ENCODE assay signal across 14 mouse cellular contexts in the genomic region with DNA sequence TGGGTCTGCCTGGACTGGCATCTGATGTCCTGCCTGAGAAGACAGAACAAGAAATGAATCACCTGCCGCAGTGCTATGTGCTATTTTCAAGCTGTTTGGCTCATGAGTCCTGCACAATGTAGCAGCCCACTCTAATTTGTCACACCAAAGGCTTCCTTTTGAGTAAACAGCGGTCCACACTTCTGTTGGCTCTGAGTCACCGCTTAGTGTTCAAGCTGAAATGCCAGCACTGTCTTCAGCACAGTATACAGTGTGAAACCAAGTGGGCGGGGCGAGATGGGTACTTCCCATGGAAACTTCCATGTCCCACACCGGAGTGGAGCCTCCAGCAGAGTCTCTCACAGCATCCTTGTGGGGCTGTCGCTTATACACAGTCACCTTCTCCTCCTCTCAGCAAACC.
DNase-seq lines count a peak whose midpoint lies in the region; TF ChIP-seq lines count a peak whose summit lies in the region.
"Had no signal": no experiment of that assay in that cellular context is flagged by ENCODE, and none has a peak within 500 bp of the region (broad histone marks: within the 10 kb centered on the region; RNA-seq: fewer than 3 reads in every experiment).

No protein-coding gene starts in this region.

- no peak for TF ChIP-seq CTCF in C2C12 (IDR thresholded peaks at IDR 0.05; ENCODE audit: control insufficient read depth, insufficient read depth, insufficient read length)
- TF ChIP-seq CTCF in olfactory bulb, adult 2 months (IDR thresholded peaks at IDR 0.05; ENCODE audit: insufficient read depth, low read depth, low read length), result no peak

- no peaks in the 10 kb centered on the region for H3K79me2 ChIP-seq in C2C12 (ENCODE audit: control insufficient read depth, insufficient read depth)

- 0 out of 2 replicates have a peak overlapping the region, but pooled peaks have one; percentile 63 for H3K27ac ChIP-seq in olfactory bulb, adult 2 months (ENCODE audit: insufficient read depth, low read depth, low read length)
- H3K27ac ChIP-seq: liver, embryonic 14.5 days had no signal

- H3K79me3 ChIP-seq in C2C12 (ENCODE audit: low read depth), result no peaks in the 10 kb centered on the region

- 42% methylated on average over 7 of the region's 7 CpGs for whole genome bisulfite sequencing in olfactory bulb, adult 2 months

- H3K27me3 ChIP-seq in C2C12 (ENCODE audit: control insufficient read depth, insufficient read depth, insufficient read length), result no peaks in the 10 kb centered on the region

- H3K36me3 ChIP-seq in C2C12 (ENCODE audit: control insufficient read depth, insufficient read depth), result no peaks in the 10 kb centered on the region

- DNase-seq in NIH3T3 (ENCODE audit: low read depth), result peak; percentile 64
- peak; percentile 67 to 69 for DNase-seq in layer of hippocampus, adult 8-10 months (ENCODE audit: low spot score in 2 of 2)
- no peak for DNase-seq in kidney, adult 11 months
- no peak for DNase-seq in spleen, adult 18-20 months
- no peak for DNase-seq in adrenal gland, adult (ENCODE audit: inconsistent age in 2 of 2, low spot score in 1 of 2)
- DNase-seq: adrenal gland, postnatal 10 days; cerebellum, adult 11-12 months; gastrocnemius, postnatal 36 days; heart, postnatal 10 days; retina, postnatal 1 day; thymus, adult 18-20 months had no signal

- H3K4me1 ChIP-seq in olfactory bulb, adult 2 months (ENCODE audit: control insufficient read depth, insufficient read depth, low read length), result peaks cover 7% of the 10 kb centered on the region

- no peak overlapping the region for H3ac ChIP-seq in C2C12 (ENCODE audit: control insufficient read depth, insufficient read length, low read depth)

- H3K4me3 ChIP-seq in C2C12 (ENCODE audit: insufficient read depth, poor library complexity, severe bottlenecking), result no peak overlapping the region
- H3K4me3 ChIP-seq in olfactory bulb, adult 2 months (ENCODE audit: insufficient read depth, low read depth, low read length), result no peak overlapping the region

- no peak for TF ChIP-seq POLR2A in olfactory bulb, adult 2 months (IDR thresholded peaks at IDR 0.05; ENCODE audit: insufficient read depth, low read depth, low read length)

TF ChIP-seq in C2C12, 6 proteins besides CTCF, POLR2A, EP300 and RAD21:
- TF ChIP-seq MYOD1 (IDR thresholded peaks at IDR 0.05; ENCODE audit: control insufficient read depth, insufficient read length, low read depth) (peak; percentile 6), FOSL1 (IDR thresholded peaks at IDR 0.05; ENCODE audit: insufficient read depth, low read length, poor library complexity, severe bottlenecking) (peak; percentile 40), USF1 (IDR thresholded peaks at IDR 0.05; ENCODE audit: low read depth) (no peak), CEBPB (IDR thresholded peaks at IDR 0.05; ENCODE audit: low read depth) (no peak), MYOG (IDR thresholded peaks at IDR 0.05; ENCODE audit: control insufficient read depth, extremely low read depth, insufficient read length) (no peak), MAX (IDR thresholded peaks at IDR 0.05) (peak; percentile 20)

Comparison
In these comparisons a context has a peak if more than half of its experiments do, and no peak if none do; other contexts are left out.
1. DNase-seq: peak in NIH3T3 (single experiment) and layer of hippocampus, adult 8-10 months (2 of 2); none in kidney, adult 11 months (single experiment), spleen, adult 18-20 months (0 of 2) and adrenal gland, adult (0 of 2).